Mouse (Mus musculus) neural tube, embryonic 14.5 days (tissue): ENCODE measurements around the gene Ppp1r14d. TPM values are rescaled to one million over a fixed set of nuclear protein-coding genes. Genes with fewer than 3 reads are reported as not detected.

Experiments used
- ATAC-seq: fragments of 200-750 bp; cut with Nextera tagmentation; 2 replicates; pipeline ENCODE4 v1.8.0; 2017; ENCODE audit warnings: low read depth, mild to moderate bottlenecking, moderate TSS enrichment, moderate library complexity
- H3K27ac ChIP-seq: fragments of 300-500 bp; sonication (generic); 2 replicates; pipeline ENCODE4 v1.5.1; 2014; ENCODE audit warnings: low read depth, mild to moderate bottlenecking, control low read depth, low read length, moderate library complexity, mixed read lengths
- H3K27me3 ChIP-seq: fragments of 300-500 bp; sonication (generic); 2 replicates; pipeline ENCODE4 v1.6.1; 2014; ENCODE audit warnings: low read length; ENCODE audit not compliant: control insufficient read depth, insufficient read depth
- H3K36me3 ChIP-seq: fragments of 300-500 bp; sonication (generic); 2 replicates; pipeline ENCODE4 v1.6.1; 2014; ENCODE audit warnings: low read length, mixed read lengths; ENCODE audit not compliant: control insufficient read depth, insufficient read depth
- H3K4me1 ChIP-seq: fragments of 300-500 bp; sonication (generic); 2 replicates; pipeline ENCODE4 v1.6.1; 2014; ENCODE audit warnings: low read length; ENCODE audit not compliant: control insufficient read depth, insufficient read depth
- H3K4me2 ChIP-seq: fragments of 300-500 bp; sonication (generic); 2 replicates; pipeline ENCODE4 v1.6.1; 2014; ENCODE audit warnings: mild to moderate bottlenecking, low read depth, low read length, control low read depth
- H3K4me3 ChIP-seq: fragments of 300-500 bp; sonication (generic); 2 replicates; pipeline ENCODE4 v1.5.1; 2014; ENCODE audit warnings: low read depth, low read length, control low read depth, mixed read lengths
- H3K9ac ChIP-seq: fragments of 300-500 bp; sonication (generic); replicated peaks from 2 replicates; pipeline ENCODE4 v1.6.1; 2014; ENCODE audit warnings: low read depth, mild to moderate bottlenecking, control low read depth, low read length, mixed read lengths
- H3K9me3 ChIP-seq: fragments of 300-500 bp; sonication (generic); 2 replicates; pipeline ENCODE4 v1.6.1; 2016; ENCODE audit warnings: low read length; ENCODE audit not compliant: control insufficient read depth
- WGBS: fragments of 180-500 bp; shearing (Covaris S2); extraction: QIAGEN DNeasy Blood & Tissue Kit; methylation state at CpG from one replicate; pipeline ENCODE4 v1.1.7; 2014; 5-methylcytosine and 5-hydroxymethylcytosine counted together
- polyA plus RNA-seq: library from polyadenylated mRNA; unstranded; fragments of >200 nt; fragmentation: Nextera tagmentation; extraction: Ambion mirVana; gene quantifications from 2 replicates; pipeline ENCODE4 v1.2.1, GENCODE M21; 2014

Gene Ppp1r14d
- not detected in 2 replicates for polyA plus RNA-seq

DNA sequence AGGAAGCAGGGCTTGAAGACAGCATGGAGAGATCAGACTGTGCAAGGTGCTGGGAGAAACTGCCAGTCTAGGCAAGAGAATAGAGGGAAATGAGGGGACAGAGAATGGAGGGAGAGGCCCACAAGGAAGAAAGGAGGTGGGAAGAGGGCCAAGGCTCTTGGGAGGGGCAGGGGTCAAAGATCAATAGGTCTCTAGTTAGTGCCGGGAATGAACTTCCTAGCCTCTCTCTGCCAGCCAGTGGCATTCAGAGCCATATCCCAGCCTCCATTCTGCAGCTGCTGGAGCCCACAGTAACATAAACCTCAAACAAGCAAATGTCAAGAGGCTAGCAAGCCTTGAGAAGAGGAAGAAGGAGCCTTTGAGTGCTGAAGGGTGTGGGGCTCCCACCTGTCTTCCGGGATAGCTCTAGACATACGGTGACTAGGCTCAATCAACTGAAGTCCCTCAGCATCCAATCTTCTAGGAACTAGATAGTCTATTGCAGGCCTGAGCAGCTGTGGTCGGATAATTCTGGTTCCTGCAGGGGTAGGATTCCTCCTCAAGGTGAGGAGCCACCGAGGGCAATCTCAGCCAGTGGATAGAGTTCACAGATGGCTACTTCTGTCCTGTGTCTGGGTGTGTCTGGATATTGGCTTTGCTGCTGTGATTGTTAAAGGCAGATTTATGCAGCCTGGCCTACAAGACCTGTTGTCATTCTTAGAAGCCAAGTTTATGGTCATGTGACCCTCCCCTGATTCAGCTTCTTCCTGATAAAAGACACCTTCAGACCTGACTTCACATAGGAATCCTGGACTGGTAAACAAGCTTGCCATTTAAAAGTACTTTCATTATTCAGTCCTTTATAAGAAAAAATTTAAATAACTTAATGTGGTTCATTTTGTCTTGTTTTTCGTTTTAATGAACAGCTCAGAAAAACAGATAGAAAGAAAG is at the start of gene Ppp1r14d:
Gene Ppp1r14d (minus strand): TSS at position 132 of the 930 bp plus-strand sequence.
- no peak for ATAC-seq
- H3K27me3 ChIP-seq, result peaks cover 2% of the 10 kb centered on the region; the same call in 1 of the 2 replicates
- H3K4me3 ChIP-seq, result no peak within 1 kb of the TSS
- WGBS, result 74% methylated on average over 6 of the region's 6 CpGs
- no peaks in the 10 kb centered on the region for H3K36me3 ChIP-seq
- no peak within 1 kb of the TSS for H3K27ac ChIP-seq
- no peaks in the 10 kb centered on the region for H3K4me1 ChIP-seq
- H3K4me2 ChIP-seq, result no peak within 1 kb of the TSS
- no peak within 1 kb of the TSS for H3K9ac ChIP-seq
- no peaks in the 10 kb centered on the region for H3K9me3 ChIP-seq

GRCm38 (mm10) chr2:119277810-119278209 is 48.1 kb upstream of the Ppp1r14d start:
- H3K4me2 ChIP-seq, result no peak overlapping the region
- no peaks in the 10 kb centered on the region for H3K9me3 ChIP-seq
- H3K9ac ChIP-seq, result no peak overlapping the region
- no peaks in the 10 kb centered on the region for H3K27me3 ChIP-seq
- no peak overlapping the region for H3K4me3 ChIP-seq
- no peak overlapping the region for H3K27ac ChIP-seq
- no peak for ATAC-seq
- no peaks in the 10 kb centered on the region for H3K36me3 ChIP-seq
- H3K4me1 ChIP-seq, result no peaks in the 10 kb centered on the region
- 92% methylated on average over 23 of the region's 23 CpGs for WGBS

GRCm38 (mm10) chr2:119276926-119277325 is 47.2 kb upstream of the Ppp1r14d start:
- no peak for ATAC-seq
- no peaks in the 10 kb centered on the region for H3K4me1 ChIP-seq
- no peak overlapping the region for H3K4me3 ChIP-seq
- H3K27ac ChIP-seq, result no peak overlapping the region
- H3K27me3 ChIP-seq, result no peaks in the 10 kb centered on the region
- no peaks in the 10 kb centered on the region for H3K36me3 ChIP-seq
- no peak overlapping the region for H3K9ac ChIP-seq
- WGBS, result 83% methylated on average over 7 of the region's 7 CpGs
- H3K9me3 ChIP-seq, result no peaks in the 10 kb centered on the region
- no peak overlapping the region for H3K4me2 ChIP-seq

- Histone ChIP-seq H3K9ac (no peak overlapping the region), H3K27ac (no peak overlapping the region), H3K9me3 (no peaks in the 10 kb centered on the region), H3K4me3 (no peak overlapping the region), H3K4me1 (no peaks in the 10 kb centered on the region), H3K27me3 (no peaks in the 10 kb centered on the region), H3K36me3 (no peaks in the 10 kb centered on the region), H3K4me2 (no peak overlapping the region)
- ATAC-seq, result no peak
- 87% methylated on average over 1 of the region's 1 CpGs for WGBS
Measured at GRCm38 (mm10) chr2:119274126-119274525, 44.4 kb upstream of the Ppp1r14d start.

- 0 out of 2 replicates have a peak, but pooled peaks cover 2% of the 10 kb centered on the region for H3K4me1 ChIP-seq
- H3K4me2 ChIP-seq, result peak within 1 kb of the TSS; percentile 72
- H3K27me3 ChIP-seq, result no peaks in the 10 kb centered on the region
- no peaks in the 10 kb centered on the region for H3K36me3 ChIP-seq
- ATAC-seq, result peak; percentile 90
- H3K9ac ChIP-seq, result peak within 1 kb of the TSS; percentile 75
- under 1% methylated on average over 46 of the region's 49 CpGs for WGBS
- H3K4me3 ChIP-seq, result peak within 1 kb of the TSS; percentile 75
- H3K9me3 ChIP-seq, result no peaks in the 10 kb centered on the region
- peak within 1 kb of the TSS; percentile 60 for H3K27ac ChIP-seq
Measured at GRCm38 (mm10) chr2:119270643-119271331, 41.1 kb upstream of the Ppp1r14d start, which contains the start of gene Rhov. Rhov (minus strand) TSS chr2:119271272.

- no peak overlapping the region for H3K27ac ChIP-seq
- WGBS, result 45% methylated on average over 9 of the region's 9 CpGs
- no peaks in the 10 kb centered on the region for H3K27me3 ChIP-seq
- H3K9me3 ChIP-seq, result no peaks in the 10 kb centered on the region
- H3K36me3 ChIP-seq, result no peaks in the 10 kb centered on the region
- H3K4me1 ChIP-seq, result 0 out of 2 replicates have a peak, but pooled peaks cover 2% of the 10 kb centered on the region
- peak overlapping the region; percentile 75 for H3K9ac ChIP-seq
- H3K4me2 ChIP-seq, result peak overlapping the region; percentile 72
- H3K4me3 ChIP-seq, result peak overlapping the region; percentile 75
- ATAC-seq, result no peak
Measured at GRCm38 (mm10) chr2:119270286-119270642, 40.6 kb upstream of the Ppp1r14d start.

DNA sequence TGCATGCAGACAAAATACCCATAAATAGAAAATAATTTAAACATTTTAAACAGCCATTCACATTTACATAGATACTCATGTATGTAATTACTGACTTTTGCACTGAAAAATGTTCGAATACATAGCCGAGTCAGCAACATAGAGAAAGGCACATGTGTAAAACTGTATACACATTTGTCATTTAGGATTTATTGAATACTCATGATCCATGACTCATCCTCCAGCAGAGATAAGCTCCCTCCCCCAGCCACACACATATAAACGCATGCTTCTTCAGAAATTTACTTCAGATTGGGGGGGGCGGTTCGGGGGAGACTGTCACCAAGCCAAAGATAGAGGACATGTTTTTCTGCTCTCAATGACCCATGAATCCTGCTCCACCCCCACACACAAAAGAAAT is 34.1 kb upstream of the Ppp1r14d start:
- Histone ChIP-seq H3K4me3 (no peak overlapping the region), H3K9me3 (no peaks in the 10 kb centered on the region), H3K4me2 (no peak overlapping the region), H3K9ac (no peak overlapping the region), H3K36me3 (no peaks in the 10 kb centered on the region), H3K27me3 (no peaks in the 10 kb centered on the region), H3K4me1 (0 out of 2 replicates have a peak, but pooled peaks cover 2% of the 10 kb centered on the region), H3K27ac (no peak overlapping the region)
- WGBS, result 82% methylated on average over 5 of the region's 5 CpGs
- ATAC-seq, result no peak

DNA sequence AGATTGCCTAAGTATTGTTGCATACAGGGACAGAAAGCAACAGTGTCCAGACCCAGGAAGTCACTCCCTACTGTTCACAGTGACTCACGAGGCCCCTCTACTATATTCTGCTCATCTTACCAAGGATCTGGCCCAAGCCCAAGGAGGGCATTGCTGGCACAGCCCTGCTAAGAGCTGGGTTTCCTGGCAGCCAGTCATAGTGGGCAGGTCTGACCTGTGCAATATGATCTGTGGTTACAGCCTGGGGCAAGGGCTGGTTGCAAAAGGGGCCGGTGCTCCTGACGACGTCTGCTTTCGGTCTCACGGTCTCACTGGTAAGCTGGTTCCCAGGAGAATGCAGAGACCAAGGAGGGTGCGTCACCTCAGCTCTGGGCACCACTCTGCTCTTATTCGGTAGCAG is 33.3 kb upstream of the Ppp1r14d start:
- Histone ChIP-seq H3K27me3 (no peaks in the 10 kb centered on the region), H3K9ac (no peak overlapping the region), H3K4me1 (no peaks in the 10 kb centered on the region), H3K27ac (no peak overlapping the region), H3K4me3 (no peak overlapping the region), H3K36me3 (no peaks in the 10 kb centered on the region), H3K4me2 (no peak overlapping the region), H3K9me3 (no peaks in the 10 kb centered on the region)
- 36% methylated on average over 8 of the region's 8 CpGs for WGBS
- peak; percentile 46; the same call in 1 of the 2 replicates for ATAC-seq

DNA sequence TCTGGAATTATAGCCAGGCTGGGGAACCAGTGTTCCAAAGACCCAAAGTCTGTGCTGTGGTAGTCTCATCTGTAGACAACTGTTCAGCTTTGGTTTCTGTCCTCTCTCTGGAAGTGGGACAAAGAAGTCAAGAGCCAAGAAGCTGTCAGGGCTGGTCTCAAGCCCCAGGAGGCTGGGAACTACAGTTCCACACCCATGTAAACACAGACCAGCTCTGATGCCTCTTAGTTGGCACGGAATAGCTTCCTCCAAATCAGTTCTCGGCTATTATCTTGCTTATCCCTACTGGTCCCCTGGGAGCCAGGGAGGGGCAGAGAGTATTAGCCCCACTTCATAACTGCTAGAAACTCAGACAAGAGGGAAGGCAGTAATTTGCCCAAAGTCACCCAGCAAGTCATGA is 31.6 kb upstream of the Ppp1r14d start:
- Histone ChIP-seq H3K4me3 (no peak overlapping the region), H3K4me2 (no peak overlapping the region), H3K27ac (no peak overlapping the region), H3K27me3 (no peaks in the 10 kb centered on the region), H3K36me3 (no peaks in the 10 kb centered on the region), H3K9ac (no peak overlapping the region), H3K4me1 (no peaks in the 10 kb centered on the region), H3K9me3 (no peaks in the 10 kb centered on the region)
- WGBS, result 58% methylated on average over 2 of the region's 2 CpGs
- no peak for ATAC-seq
